8 mouse cellular contexts compared by ENCODE assay signal in genomic region chr16:30512375-30513049, GRCm38 (mm10). TPM values are rescaled to one million over a fixed set of nuclear protein-coding genes. Genes with fewer than 3 reads are reported as not detected.
DNase-seq lines count a peak whose midpoint lies in the region; ATAC-seq and TF ChIP-seq lines count a peak whose summit lies in the region.

No protein-coding gene starts in this region.

- TF ChIP-seq EP300 in lung, postnatal 0 days (IDR thresholded peaks at IDR 0.05) = peak; percentile 21; the same call in 1 of the 2 replicates

- 31% methylated on average over 8 of the region's 8 CpGs for WGBS in intestine, embryonic 16.5 days
- 42% methylated on average over 8 of the region's 8 CpGs for WGBS in lung, postnatal 0 days
- WGBS in forebrain, embryonic 14.5 days = 59% methylated on average over 8 of the region's 8 CpGs

- peaks cover 22% of the 10 kb centered on the region for H3K4me1 ChIP-seq in intestine, embryonic 16.5 days (ENCODE audit: control insufficient read depth, insufficient read depth, low read length)
- H3K4me1 ChIP-seq in lung, postnatal 0 days (ENCODE audit: insufficient read depth, low read depth, low read length) = peaks cover 7% of the 10 kb centered on the region; the same call in 1 of the 2 replicates
- peaks cover 13% of the 10 kb centered on the region; the same call in 1 of the 2 replicates for H3K4me1 ChIP-seq in forebrain, embryonic 14.5 days (ENCODE audit: control insufficient read depth, insufficient read depth, low read length)

- H3K4me3 ChIP-seq in left cerebral cortex, adult 2 months = no peak overlapping the region
- H3K4me3 ChIP-seq in intestine, embryonic 16.5 days (ENCODE audit: low read length) = no peak overlapping the region
- no peak overlapping the region for H3K4me3 ChIP-seq in lung, postnatal 0 days (ENCODE audit: low read depth, low read length)
- H3K4me3 ChIP-seq in forebrain, embryonic 14.5 days (ENCODE audit: low read depth, low read length) = no peak overlapping the region

- H3K27ac ChIP-seq in left cerebral cortex, adult 2 months = 0 out of 2 replicates have a peak overlapping the region, but pooled peaks have one; percentile 15
- 0 out of 2 replicates have a peak overlapping the region, but pooled peaks have one; percentile 14 for H3K27ac ChIP-seq in intestine, embryonic 16.5 days (ENCODE audit: low read length)
- H3K27ac ChIP-seq in lung, postnatal 0 days (ENCODE audit: low read length) = peak overlapping the region; percentile 45
- no peak overlapping the region for H3K27ac ChIP-seq in forebrain, embryonic 14.5 days (ENCODE audit: low read depth, low read length)

- no peaks in the 10 kb centered on the region for H3K9me3 ChIP-seq in intestine, embryonic 16.5 days (ENCODE audit: control insufficient read depth, low read length)
- H3K9me3 ChIP-seq in lung, postnatal 0 days (ENCODE audit: low read length) = no peaks in the 10 kb centered on the region
- no peaks in the 10 kb centered on the region for H3K9me3 ChIP-seq in forebrain, embryonic 14.5 days (replicated peaks; ENCODE audit: control insufficient read depth, low read length)

- peak; percentile 53 for ATAC-seq in intestine, embryonic 16.5 days
- ATAC-seq in lung, postnatal 0 days = peak; percentile 9; the same call in 1 of the 2 replicates
- ATAC-seq in forebrain, embryonic 14.5 days = no peak

- no peaks in the 10 kb centered on the region for H3K36me3 ChIP-seq in intestine, embryonic 16.5 days (ENCODE audit: control insufficient read depth, insufficient read depth, low read length)
- no peaks in the 10 kb centered on the region for H3K36me3 ChIP-seq in lung, postnatal 0 days (ENCODE audit: insufficient read depth, low read length)
- H3K36me3 ChIP-seq in forebrain, embryonic 14.5 days (ENCODE audit: control insufficient read depth, insufficient read depth, low read length) = peaks cover 29% of the 10 kb centered on the region

- H3K9ac ChIP-seq in intestine, embryonic 16.5 days (ENCODE audit: low read depth, low read length) = no peak overlapping the region
- H3K9ac ChIP-seq in lung, postnatal 0 days (replicated peaks; ENCODE audit: low read depth) = no peak overlapping the region
- no peak overlapping the region for H3K9ac ChIP-seq in forebrain, embryonic 14.5 days (ENCODE audit: low read length)

- no peak for DNase-seq in left cerebral cortex, adult 2 months (ENCODE audit: extremely low spot score in 1 of 2, low spot score in 2 of 2)
- DNase-seq in left cerebral cortex, postnatal 4 days = no peak
- DNase-seq in adrenal gland, postnatal 10 days = peak; percentile 72
- DNase-seq in lung, postnatal 0 days (ENCODE audit: low spot score) = peak; percentile 74
- no peak for DNase-seq in spleen, postnatal 14 days (ENCODE audit: low spot score in 2 of 2)
- no peak for DNase-seq in thymus, postnatal 0 days (ENCODE audit: low spot score)
- DNase-seq in forebrain, embryonic 14.5 days (ENCODE audit: low spot score) = no peak

- no peaks in the 10 kb centered on the region for H3K27me3 ChIP-seq in intestine, embryonic 16.5 days (replicated peaks; ENCODE audit: control insufficient read depth, insufficient read depth, low read length)
- H3K27me3 ChIP-seq in lung, postnatal 0 days (replicated peaks; ENCODE audit: insufficient read depth, low read length) = no peaks in the 10 kb centered on the region
- no peaks in the 10 kb centered on the region for H3K27me3 ChIP-seq in forebrain, embryonic 14.5 days (replicated peaks; ENCODE audit: control insufficient read depth, insufficient read depth, low read length)

- TF ChIP-seq CTCF in left cerebral cortex, adult 2 months (IDR thresholded peaks at IDR 0.05) = no peak
- no peak for TF ChIP-seq CTCF in lung, postnatal 0 days (IDR thresholded peaks at IDR 0.05)

- no peak overlapping the region for H3K4me2 ChIP-seq in intestine, embryonic 16.5 days (ENCODE audit: low read depth, low read length)
- no peak overlapping the region for H3K4me2 ChIP-seq in lung, postnatal 0 days (replicated peaks; ENCODE audit: low read depth, low read length)
- no peak overlapping the region for H3K4me2 ChIP-seq in forebrain, embryonic 14.5 days (ENCODE audit: low read length)

- intact Hi-C loops in left cerebral cortex, adult 2 months (cut with DNase I) = no loop called here
- intact Hi-C loops in left cerebral cortex, postnatal 4 days (cut with DNase I) = no loop called here

RNA-seq across cellular contexts. Expression of gene Tmem44, which starts 38.1 kb away (rescaled TPM):
- total RNA-seq in left cerebral cortex, adult 2 months (2021) = 10 to 100 TPM; 69.9 to 74.0 TPM
- total RNA-seq in left cerebral cortex, postnatal 4 days (2021) = 100 to 1,000 TPM; 101 to 112 TPM
- total RNA-seq in adrenal gland, postnatal 10 days (2021) = 1 to 10 TPM; 6.4 to 9.7 TPM
- polyA plus RNA-seq in intestine, embryonic 16.5 days (2015; fragmentation: Nextera tagmentation; extraction: Ambion mirVana) = 7.2 and 8.4 TPM in 2 replicates
- polyA plus RNA-seq in lung, postnatal 0 days (2015; fragmentation: Nextera tagmentation; extraction: Ambion mirVana) = 17.9 and 21.0 TPM in 2 replicates
- polyA plus RNA-seq in thymus, postnatal 0 days (2015; fragmentation: Nextera tagmentation; extraction: Ambion mirVana) = 2.1 and 2.2 TPM in 2 replicates
- polyA plus RNA-seq in forebrain, embryonic 14.5 days (2014; fragmentation: Nextera tagmentation; extraction: Ambion mirVana) = 57.5 and 62.4 TPM in 2 replicates

Comparison
In these comparisons a context has a peak if more than half of its experiments do, and no peak if none do; other contexts are left out.
1. DNase-seq: peak in adrenal gland, postnatal 10 days (single experiment) and lung, postnatal 0 days (single experiment); none in left cerebral cortex, adult 2 months (0 of 2), left cerebral cortex, postnatal 4 days (single experiment), spleen, postnatal 14 days (0 of 2), thymus, postnatal 0 days (single experiment) and forebrain, embryonic 14.5 days (single experiment).